Comparison of ENCODE assay signal across 8 mouse cellular contexts in the genomic region with DNA sequence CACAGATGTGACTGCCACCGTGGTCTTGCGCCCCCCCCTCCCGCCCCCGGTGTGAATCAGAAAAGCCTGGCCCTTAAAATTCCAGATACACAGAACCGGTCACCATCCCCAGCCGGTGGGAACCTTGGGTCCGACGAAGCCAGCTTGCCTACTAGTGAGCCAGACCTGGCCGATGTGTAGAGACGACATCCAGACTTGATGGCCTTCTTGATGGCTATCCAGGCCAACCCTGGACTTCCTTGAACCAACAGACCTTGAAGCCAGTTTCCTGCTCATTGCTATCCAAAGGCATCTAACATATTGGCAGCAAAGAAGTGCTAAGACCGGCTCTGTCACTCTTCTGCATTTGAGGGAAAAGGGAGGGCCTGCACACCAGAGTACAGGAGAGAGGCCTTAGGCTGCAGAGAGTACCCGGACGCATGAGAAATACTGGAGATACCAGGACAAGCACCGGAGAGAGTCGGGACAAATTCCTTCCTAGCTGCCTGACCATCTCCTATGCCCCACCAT. TPM values are rescaled to one million over a fixed set of nuclear protein-coding genes. Genes with fewer than 3 reads are reported as not detected.
DNase-seq lines count a peak whose midpoint lies in the region; ATAC-seq and TF ChIP-seq lines count a peak whose summit lies in the region.

No protein-coding gene starts in this region.

- H3K9ac ChIP-seq in lung, embryonic 16.5 days (ENCODE audit: low read length): peak overlapping the region; percentile 83
- H3K9ac ChIP-seq in hindbrain, postnatal 0 days (replicated peaks; ENCODE audit: low read length): peak overlapping the region; percentile 73
- H3K9ac ChIP-seq in midbrain, embryonic 13.5 days (replicated peaks): peak overlapping the region; percentile 87

- peak; percentile 26 for DNase-seq in adrenal gland, postnatal 14 days
- DNase-seq in adrenal gland, postnatal 4 days (ENCODE audit: low spot score in 2 of 2): no peak
- DNase-seq in lung, postnatal 10 days: no peak
- no peak for DNase-seq in hindbrain, postnatal 0 days (ENCODE audit: low spot score)
- no peak for DNase-seq in ovary, postnatal 10 days (ENCODE audit: low spot score)
- no peak for DNase-seq in frontal cortex, postnatal 14 days (ENCODE audit: low spot score in 2 of 2)

- ATAC-seq in lung, embryonic 16.5 days (ENCODE audit: low read depth): peak; percentile 18; the same call in 1 of the 2 replicates
- no peak for ATAC-seq in hindbrain, postnatal 0 days
- ATAC-seq in midbrain, embryonic 13.5 days: peak; percentile 51

- H3K36me3 ChIP-seq in lung, embryonic 16.5 days (ENCODE audit: control insufficient read depth, insufficient read depth, low read length): peaks cover 14% of the 10 kb centered on the region
- no peaks in the 10 kb centered on the region for H3K36me3 ChIP-seq in hindbrain, postnatal 0 days (ENCODE audit: insufficient read depth, low read length)
- peaks cover 21% of the 10 kb centered on the region for H3K36me3 ChIP-seq in midbrain, embryonic 13.5 days

- peak overlapping the region; percentile 89 for H3K4me2 ChIP-seq in lung, embryonic 16.5 days (ENCODE audit: low read depth, low read length)
- H3K4me2 ChIP-seq in hindbrain, postnatal 0 days (ENCODE audit: low read depth, low read length): peak overlapping the region; percentile 66
- H3K4me2 ChIP-seq in midbrain, embryonic 13.5 days (replicated peaks): peak overlapping the region; percentile 85

- no peaks in the 10 kb centered on the region for H3K27me3 ChIP-seq in lung, embryonic 16.5 days (ENCODE audit: control insufficient read depth, insufficient read depth, low read depth, low read length)
- H3K27me3 ChIP-seq in hindbrain, postnatal 0 days (ENCODE audit: insufficient read depth, low read length): no peaks in the 10 kb centered on the region
- no peaks in the 10 kb centered on the region for H3K27me3 ChIP-seq in midbrain, embryonic 13.5 days

- WGBS in lung, embryonic 16.5 days: 8% methylated on average over 15 of the region's 15 CpGs
- 11% methylated on average over 15 of the region's 15 CpGs for WGBS in hindbrain, postnatal 0 days
- 5% methylated on average over 15 of the region's 15 CpGs for WGBS in midbrain, embryonic 13.5 days

- peak overlapping the region; percentile 79 for H3K4me3 ChIP-seq in lung, embryonic 16.5 days (ENCODE audit: low read length)
- peak overlapping the region; percentile 60 for H3K4me3 ChIP-seq in hindbrain, postnatal 0 days (ENCODE audit: low read length)
- peak overlapping the region; percentile 63 for H3K4me3 ChIP-seq in midbrain, embryonic 13.5 days (replicated peaks)

- peaks cover 17% of the 10 kb centered on the region for H3K4me1 ChIP-seq in lung, embryonic 16.5 days (replicated peaks; ENCODE audit: control insufficient read depth, insufficient read depth, low read length)
- peaks cover 4% of the 10 kb centered on the region; the same call in 1 of the 2 replicates for H3K4me1 ChIP-seq in hindbrain, postnatal 0 days (ENCODE audit: insufficient read depth, low read length)
- H3K4me1 ChIP-seq in midbrain, embryonic 13.5 days (replicated peaks): peaks cover 26% of the 10 kb centered on the region

- no peak for TF ChIP-seq CTCF in hindbrain, postnatal 0 days (IDR thresholded peaks at IDR 0.05; ENCODE audit: low read depth)

- no peaks in the 10 kb centered on the region for H3K9me3 ChIP-seq in lung, embryonic 16.5 days (ENCODE audit: control insufficient read depth, low read length)
- H3K9me3 ChIP-seq in hindbrain, postnatal 0 days (ENCODE audit: low read length): no peaks in the 10 kb centered on the region
- H3K9me3 ChIP-seq in midbrain, embryonic 13.5 days: no peaks in the 10 kb centered on the region

- H3K27ac ChIP-seq in lung, embryonic 16.5 days (ENCODE audit: low read length): peak overlapping the region; percentile 43
- H3K27ac ChIP-seq in hindbrain, postnatal 0 days: peak overlapping the region; percentile 90
- peak overlapping the region; percentile 80 for H3K27ac ChIP-seq in midbrain, embryonic 13.5 days

RNA-seq across cellular contexts. Expression of a gene that starts 0.5 kb away (rescaled TPM):
- 4.4 and 4.6 TPM in 2 replicates for total RNA-seq in adrenal gland, postnatal 14 days (2021)
- total RNA-seq in adrenal gland, postnatal 4 days (2021): 10 to 100 TPM in 1 of 2 experiments, 1 to 10 TPM in 1; 8.9 to 10.1 TPM
- polyA plus RNA-seq in lung, embryonic 16.5 days (2015; fragmentation: Nextera tagmentation; extraction: Ambion mirVana): 30.5 and 32.5 TPM in 2 replicates
- 10.4 and 10.5 TPM in 2 replicates for total RNA-seq in hindbrain, postnatal 0 days (2014; rRNA removed)
- 4.9 and 5.4 TPM in 2 replicates for polyA plus RNA-seq in hindbrain, postnatal 0 days (2015; fragmentation: Nextera tagmentation; extraction: Ambion mirVana)
- polyA plus RNA-seq in midbrain, embryonic 13.5 days (2015; fragmentation: Nextera tagmentation; extraction: Ambion mirVana): 12.8 and 14.9 TPM in 2 replicates

RNA-seq across cellular contexts. Expression of a gene that starts 20.1 kb away (rescaled TPM):
- total RNA-seq in adrenal gland, postnatal 14 days (2021): 32.1 and 34.9 TPM in 2 replicates
- total RNA-seq in adrenal gland, postnatal 4 days (2021): 10 to 100 TPM; 50.2 to 51.1 TPM
- polyA plus RNA-seq in lung, embryonic 16.5 days (2015; fragmentation: Nextera tagmentation; extraction: Ambion mirVana): 41.6 and 48.8 TPM in 2 replicates
- 21.6 and 30.4 TPM in 2 replicates for total RNA-seq in hindbrain, postnatal 0 days (2014; rRNA removed)
- polyA plus RNA-seq in hindbrain, postnatal 0 days (2015; fragmentation: Nextera tagmentation; extraction: Ambion mirVana): 35.1 and 39.5 TPM in 2 replicates
- 48.8 and 53.9 TPM in 2 replicates for polyA plus RNA-seq in midbrain, embryonic 13.5 days (2015; fragmentation: Nextera tagmentation; extraction: Ambion mirVana)

RNA-seq across cellular contexts. Expression of a gene that starts 26.9 kb away (rescaled TPM):
- 21.0 and 28.2 TPM in 2 replicates for total RNA-seq in adrenal gland, postnatal 14 days (2021)
- 10 to 100 TPM; 14.5 to 15.2 TPM for total RNA-seq in adrenal gland, postnatal 4 days (2021)
- polyA plus RNA-seq in lung, embryonic 16.5 days (2015; fragmentation: Nextera tagmentation; extraction: Ambion mirVana): 6.4 and 6.8 TPM in 2 replicates
- total RNA-seq in hindbrain, postnatal 0 days (2014; rRNA removed): 4.7 and 5.4 TPM in 2 replicates
- polyA plus RNA-seq in hindbrain, postnatal 0 days (2015; fragmentation: Nextera tagmentation; extraction: Ambion mirVana): 2.0 and 3.1 TPM in 2 replicates
- 4.8 and 5.0 TPM in 2 replicates for polyA plus RNA-seq in midbrain, embryonic 13.5 days (2015; fragmentation: Nextera tagmentation; extraction: Ambion mirVana)

RNA-seq across cellular contexts. Expression of a gene that starts 37.5 kb away (rescaled TPM):
- total RNA-seq in adrenal gland, postnatal 14 days (2021): 0.15 and 0.34 TPM in 2 replicates
- total RNA-seq in adrenal gland, postnatal 4 days (2021): under 1 TPM; 0.45 to 0.48 TPM
- 0.10 and 0.14 TPM in 2 replicates for polyA plus RNA-seq in lung, embryonic 16.5 days (2015; fragmentation: Nextera tagmentation; extraction: Ambion mirVana)
- 0.26 and 1.0 TPM in 2 replicates for total RNA-seq in hindbrain, postnatal 0 days (2014; rRNA removed)
- 0.06 and 0.13 TPM in 2 replicates for polyA plus RNA-seq in hindbrain, postnatal 0 days (2015; fragmentation: Nextera tagmentation; extraction: Ambion mirVana)
- polyA plus RNA-seq in midbrain, embryonic 13.5 days (2015; fragmentation: Nextera tagmentation; extraction: Ambion mirVana): 0.03 TPM in 1 of 2 replicates, not detected in the other

RNA-seq across cellular contexts. Expression of a gene that starts 47.5 kb away (rescaled TPM):
- 17.9 and 20.2 TPM in 2 replicates for total RNA-seq in adrenal gland, postnatal 14 days (2021)
- total RNA-seq in adrenal gland, postnatal 4 days (2021): 10 to 100 TPM; 22.3 TPM
- polyA plus RNA-seq in lung, embryonic 16.5 days (2015; fragmentation: Nextera tagmentation; extraction: Ambion mirVana): 33.8 and 43.5 TPM in 2 replicates
- total RNA-seq in hindbrain, postnatal 0 days (2014; rRNA removed): 21.0 and 32.6 TPM in 2 replicates
- polyA plus RNA-seq in hindbrain, postnatal 0 days (2015; fragmentation: Nextera tagmentation; extraction: Ambion mirVana): 22.9 and 25.0 TPM in 2 replicates
- polyA plus RNA-seq in midbrain, embryonic 13.5 days (2015; fragmentation: Nextera tagmentation; extraction: Ambion mirVana): 17.2 and 21.2 TPM in 2 replicates
